Mouse (Mus musculus): ENCODE results near the gene G6pc2. TPM values are rescaled to one million over a fixed set of nuclear protein-coding genes. Genes with fewer than 3 reads are reported as not detected.

The G6pc2 gene
- not detected for polyA plus RNA-seq (2017; shearing (Covaris generic))

DNA sequence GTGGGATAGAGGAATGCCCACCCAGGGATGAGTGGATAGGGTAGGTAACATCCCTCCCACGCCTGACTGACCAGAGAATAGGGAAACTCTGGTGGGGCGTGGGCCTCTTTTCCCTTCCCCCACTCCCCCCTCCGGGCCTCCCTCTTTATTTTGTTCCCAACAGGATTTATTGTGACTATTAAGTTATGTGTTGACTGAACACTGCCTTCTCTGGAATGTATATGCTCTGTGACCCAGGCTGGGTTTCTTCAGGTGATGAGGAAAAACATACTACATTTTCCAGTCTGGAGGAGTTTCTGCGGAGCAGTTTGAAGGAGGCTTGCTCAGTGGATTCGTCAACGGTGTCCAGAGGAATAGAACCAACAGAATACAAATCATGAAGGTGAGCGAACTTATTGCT is at the start of gene G6pc2:
Gene G6pc2, plus strand, starts transcription at position 301 of the 400 bp plus-strand sequence.

DNA sequence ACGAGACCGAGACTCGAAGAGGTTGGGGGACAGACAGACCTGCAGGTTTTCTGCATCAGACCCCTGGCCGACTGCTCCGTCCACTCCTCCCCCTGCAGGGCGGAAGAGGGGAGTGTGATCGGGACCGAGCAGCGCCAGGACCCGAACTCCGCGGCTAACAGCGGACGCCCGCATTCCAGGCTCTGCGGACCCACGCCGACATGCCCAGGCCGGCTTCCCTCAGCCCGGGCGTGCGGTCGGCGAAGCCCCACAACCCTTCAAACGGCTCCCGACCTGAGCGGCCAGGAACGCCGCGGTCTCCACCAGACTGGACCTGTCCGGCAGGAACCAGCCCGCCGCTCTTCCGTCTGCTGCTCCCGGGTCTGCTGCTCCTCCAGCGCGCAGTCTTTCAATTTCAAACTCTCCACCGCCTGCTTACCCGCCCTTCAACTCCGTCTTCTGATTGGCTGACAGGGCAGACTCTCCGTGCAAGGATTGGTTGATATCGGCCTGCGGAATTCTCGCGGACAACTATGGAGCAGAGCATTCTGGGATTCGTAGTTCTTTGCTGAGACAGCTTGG is 5.0 kb upstream of the G6pc2 start, which contains the start of gene Spc25:
Gene Spc25, minus strand, starts transcription at position 404 of the 561 bp plus-strand sequence.

Other genes starting within 250 kb of the G6pc2 start
- gene Nostrin, start 75.3 kb upstream of the G6pc2 start, polyA plus RNA-seq (2017; shearing (Covaris generic)) = 0.21 TPM
- 2.2 TPM for gene Spc25, start 4.9 kb upstream of the G6pc2 start, polyA plus RNA-seq (2017; shearing (Covaris generic))
- gene Abcb11, start 131.5 kb downstream of the G6pc2 start, polyA plus RNA-seq (2017; shearing (Covaris generic)) = 0.43 TPM
- gene Dhrs9, start 169.4 kb downstream of the G6pc2 start, polyA plus RNA-seq (2017; shearing (Covaris generic)) = 0.11 TPM